Mouse (Mus musculus) frontal cortex, adult (tissue): ENCODE data around the gene Tinf2.

ENCODE experiments used
- ATAC-seq: cut with Nextera tagmentation; 2 replicates; pipeline ENCODE4 v1.9.2; 2017; ENCODE audit warnings: mild to moderate bottlenecking, moderate library complexity, mixed read lengths; ENCODE audit not compliant: low TSS enrichment

Gene Tinf2

GRCm38 (mm10) chr14:55706051-55706600 is 24.5 kb upstream of the Tinf2 start:
- no peak for ATAC-seq

DNA sequence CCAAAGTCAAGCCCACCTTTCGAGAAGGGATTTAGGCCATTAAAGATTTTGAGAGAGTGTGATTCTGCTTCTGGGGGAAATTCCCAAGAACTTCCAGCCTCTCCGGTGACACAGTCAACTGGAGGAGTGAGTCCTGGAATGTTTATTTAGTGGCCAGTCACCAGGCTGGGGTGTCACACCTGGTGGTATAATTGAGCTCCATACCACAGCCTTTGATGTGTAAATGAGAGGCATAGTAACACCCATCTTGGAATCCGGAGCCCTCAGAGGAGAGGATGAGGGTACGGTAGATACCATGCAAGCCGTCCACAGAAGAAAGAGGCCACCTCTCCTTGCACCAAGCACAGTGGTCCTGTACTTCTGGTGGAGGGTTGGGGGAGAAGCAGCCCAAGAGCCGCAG is 21.1 kb upstream of the Tinf2 start:
- no peak for ATAC-seq

DNA sequence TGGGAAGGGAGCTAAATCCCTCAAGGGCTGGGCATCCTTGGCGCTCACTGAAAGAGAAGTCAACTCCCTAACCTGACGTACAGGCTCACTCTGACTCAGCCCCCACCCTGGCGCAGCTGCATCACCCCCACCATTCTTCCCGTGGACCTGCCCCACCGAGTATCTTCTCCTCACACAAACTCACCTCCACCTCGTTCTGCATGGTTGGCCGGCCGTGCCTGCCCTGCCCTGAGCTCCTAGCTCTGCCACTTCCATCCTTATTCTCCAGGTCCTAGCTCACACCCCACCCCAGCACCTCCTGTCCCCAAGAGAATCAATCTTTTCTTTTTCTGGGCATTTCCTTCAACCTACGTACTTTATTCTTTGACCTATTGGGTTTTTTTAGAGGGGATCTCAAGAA is 19.5 kb upstream of the Tinf2 start:
- no peak for ATAC-seq

GRCm38 (mm10) chr14:55697226-55697625 is 15.6 kb upstream of the Tinf2 start:
- no peak for ATAC-seq

- ATAC-seq: no peak
Measured at GRCm38 (mm10) chr14:55689433-55689832, 7.8 kb upstream of the Tinf2 start.

GRCm38 (mm10) chr14:55682118-55682493 is 486 bp upstream of the Tinf2 start:
- no peak; the same call in 1 of the 2 replicates for ATAC-seq

DNA sequence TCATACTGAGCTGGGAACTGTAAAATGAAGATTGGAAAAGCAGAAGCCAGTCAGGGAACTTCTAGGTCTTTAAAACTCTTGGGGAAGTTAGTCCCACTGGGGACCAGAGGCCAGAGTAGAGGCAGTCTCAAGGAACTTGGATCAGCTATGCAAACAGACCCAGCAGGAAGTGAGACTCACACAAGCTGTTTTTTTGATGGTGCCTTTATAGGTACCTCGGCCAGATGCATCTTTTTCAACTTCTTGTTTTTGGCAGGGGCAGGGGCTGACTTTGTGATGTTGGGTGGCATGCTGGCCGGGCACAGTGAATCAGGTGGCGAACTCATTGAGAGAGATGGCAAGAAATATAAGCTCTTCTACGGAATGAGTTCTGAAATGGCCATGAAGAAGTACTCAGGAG is 4.0 kb downstream of the Tinf2 start:
- no peak for ATAC-seq

DNA sequence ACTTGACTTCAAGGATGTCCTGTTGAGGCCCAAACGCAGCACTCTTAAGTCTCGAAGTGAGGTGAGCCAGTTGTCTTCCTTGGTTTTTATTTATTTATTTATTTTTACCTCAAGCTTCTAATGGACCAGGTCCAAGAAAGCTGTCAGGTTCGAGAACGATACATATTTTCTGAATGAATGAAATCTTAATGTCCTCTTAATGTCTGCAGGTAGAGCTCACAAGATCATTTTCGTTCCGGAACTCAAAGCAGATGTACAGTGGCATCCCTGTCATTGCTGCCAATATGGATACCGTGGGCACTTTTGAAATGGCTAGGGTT is 8.9 kb downstream of the Tinf2 start:
- ATAC-seq: no peak

- peak; percentile 98 for ATAC-seq
Measured at GRCm38 (mm10) chr14:55671833-55672740, 9.5 kb downstream of the Tinf2 start, which contains the start of the genes Gmpr2 and Nedd8. Gene Gmpr2, plus strand, starts transcription at chr14:55671941. Gene Nedd8, minus strand, starts transcription at chr14:55672124.

GRCm38 (mm10) chr14:55671486-55671832 is 10.2 kb downstream of the Tinf2 start:
- peak; percentile 76 for ATAC-seq

DNA sequence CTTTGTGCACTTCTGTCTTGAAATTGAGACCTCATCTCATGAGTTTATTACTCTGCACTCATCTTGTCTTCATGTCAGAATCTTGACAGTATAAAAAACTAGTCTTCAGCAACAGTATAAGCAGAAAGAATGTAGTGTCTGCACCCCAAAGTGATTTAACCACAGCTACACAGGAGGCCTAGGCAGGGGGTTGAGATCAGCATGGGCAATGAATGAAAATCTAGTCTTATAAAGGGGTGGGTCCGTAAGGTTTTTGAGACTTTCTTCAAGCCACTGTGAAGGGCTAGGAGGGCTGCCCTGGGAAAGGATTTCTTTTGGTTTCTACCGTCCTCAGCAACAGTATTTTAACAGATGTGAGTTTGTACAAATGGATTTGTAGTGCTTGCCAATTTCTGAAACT is 21.0 kb downstream of the Tinf2 start:
- ATAC-seq: 0 out of 2 replicates have a peak, but pooled peaks have one; percentile 4

DNA sequence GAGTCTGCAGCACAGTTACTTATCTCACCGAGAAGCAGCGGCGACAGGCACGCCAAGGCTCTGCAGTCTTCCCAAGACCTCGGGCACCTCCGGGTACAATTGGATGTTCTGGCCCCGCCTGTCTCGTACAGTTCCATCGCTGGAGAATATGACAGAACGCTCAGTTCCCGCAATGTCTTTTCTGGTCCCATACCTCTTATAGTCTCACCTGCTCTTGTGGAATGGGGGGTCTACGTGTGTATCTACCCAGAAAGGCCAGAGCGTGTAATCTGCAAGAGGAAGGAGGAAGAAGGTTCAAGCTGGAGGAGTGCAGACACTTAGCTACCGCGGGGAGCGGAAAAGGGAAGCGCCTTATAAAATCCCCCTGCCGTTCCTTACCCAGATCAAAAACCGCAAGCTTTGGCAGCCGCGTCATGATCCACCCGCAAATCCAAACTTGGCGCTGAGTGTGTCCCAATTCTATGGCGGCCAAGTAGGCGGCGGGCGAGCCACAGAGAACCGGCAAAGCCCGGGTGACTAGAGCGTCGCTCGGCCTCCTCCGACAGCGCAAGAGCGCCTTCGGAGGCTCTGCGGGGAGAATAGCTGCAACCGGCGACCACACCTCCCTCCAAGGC is 21.6 kb downstream of the Tinf2 start, which contains the start of gene Mdp1:
Mdp1 (minus strand) TSS at position 549 of the 614 bp plus-strand sequence.
- peak; percentile 98 for ATAC-seq

GRCm38 (mm10) chr14:55658011-55658410 is 23.6 kb downstream of the Tinf2 start:
- no peak for ATAC-seq

DNA sequence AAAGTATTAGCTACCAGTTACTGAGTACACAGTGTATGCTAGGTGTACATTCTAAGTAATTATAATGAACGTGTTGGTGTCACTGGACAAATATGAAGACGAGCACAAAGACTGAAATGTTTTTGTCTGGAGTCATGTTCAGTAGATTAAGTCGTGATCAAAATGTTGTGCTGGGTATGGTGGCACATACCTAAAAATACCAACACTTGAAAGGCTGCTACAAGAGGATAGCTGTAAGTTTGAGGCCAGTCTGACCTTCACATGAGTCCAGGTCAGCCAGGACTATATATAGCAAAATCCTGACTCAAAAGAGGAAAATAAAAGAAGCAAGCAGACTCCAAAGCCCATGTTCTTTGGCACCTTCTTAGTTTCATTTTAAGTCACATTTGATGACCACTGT is 24.7 kb downstream of the Tinf2 start:
- no peak for ATAC-seq

DNA sequence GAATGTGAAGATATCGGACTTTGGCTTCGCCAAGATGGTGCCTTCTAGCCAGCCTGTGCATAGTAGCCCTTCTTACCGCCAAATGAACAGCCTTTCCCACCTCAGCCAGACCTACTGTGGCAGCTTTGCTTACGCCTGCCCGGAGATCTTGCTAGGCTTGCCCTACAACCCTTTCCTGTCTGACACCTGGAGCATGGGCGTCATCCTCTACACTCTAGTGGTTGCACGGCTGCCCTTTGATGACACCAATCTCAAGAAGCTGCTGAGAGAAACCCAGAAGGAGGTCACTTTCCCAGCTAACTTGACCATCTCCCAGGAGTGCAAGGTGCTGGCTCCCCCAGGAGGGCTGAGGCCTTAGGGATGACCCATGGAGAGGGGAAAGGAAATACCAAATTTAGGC is 30.1 kb downstream of the Tinf2 start:
- no peak for ATAC-seq

DNA sequence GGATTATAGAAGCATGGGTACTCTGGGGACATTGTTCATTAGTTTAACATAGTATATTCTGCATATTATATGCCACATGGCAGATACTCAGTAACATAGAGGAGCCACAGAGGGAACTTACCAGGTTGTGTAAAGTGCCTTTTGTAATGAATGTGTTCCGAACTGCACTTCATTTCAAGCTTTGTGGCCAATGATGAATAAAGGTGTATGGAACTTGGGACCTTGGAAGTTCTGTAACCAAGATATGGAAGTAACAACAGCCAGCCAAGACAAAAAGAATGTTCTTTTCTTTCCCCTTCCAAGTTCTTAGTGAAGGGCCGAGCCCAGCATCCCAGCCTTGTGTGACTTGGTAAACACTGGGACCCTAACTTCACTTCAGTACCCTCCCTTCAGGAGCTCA is 31.7 kb downstream of the Tinf2 start, which contains the start of gene Tssk4:
Tssk4 (plus strand) TSS at position 301 of the 400 bp plus-strand sequence.
- ATAC-seq: no peak

DNA sequence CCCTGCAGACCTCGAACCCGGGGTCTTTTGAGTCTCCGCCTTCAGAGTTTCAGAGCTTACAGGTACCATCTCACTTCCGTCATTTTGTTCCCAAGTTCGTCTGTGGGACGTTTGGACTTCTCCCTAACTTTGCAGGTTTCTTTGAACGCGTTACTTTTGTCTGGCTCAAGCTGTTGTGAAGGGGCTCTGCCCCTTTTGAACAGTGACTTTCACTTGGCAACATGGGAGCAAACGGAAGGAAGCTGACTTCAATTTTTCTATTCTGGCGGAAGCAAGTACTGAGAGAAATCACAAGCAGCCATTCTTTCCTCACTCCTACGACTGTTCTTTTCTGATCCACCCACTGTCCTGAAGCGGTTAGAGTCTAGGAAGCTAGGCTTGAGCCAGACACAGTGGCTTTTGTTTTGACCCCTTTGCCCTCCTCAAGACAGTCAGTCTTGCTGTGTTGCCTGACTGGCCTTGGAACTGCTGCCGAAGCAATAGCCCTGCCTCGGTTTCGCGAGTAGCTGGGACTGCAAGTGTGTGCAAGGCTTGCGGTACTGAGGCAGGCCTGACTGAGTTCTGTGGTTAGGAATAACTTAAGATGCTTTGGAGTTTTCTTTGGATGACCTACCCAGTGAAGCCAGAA is 37.2 kb downstream of the Tinf2 start:
- ATAC-seq: no peak

DNA sequence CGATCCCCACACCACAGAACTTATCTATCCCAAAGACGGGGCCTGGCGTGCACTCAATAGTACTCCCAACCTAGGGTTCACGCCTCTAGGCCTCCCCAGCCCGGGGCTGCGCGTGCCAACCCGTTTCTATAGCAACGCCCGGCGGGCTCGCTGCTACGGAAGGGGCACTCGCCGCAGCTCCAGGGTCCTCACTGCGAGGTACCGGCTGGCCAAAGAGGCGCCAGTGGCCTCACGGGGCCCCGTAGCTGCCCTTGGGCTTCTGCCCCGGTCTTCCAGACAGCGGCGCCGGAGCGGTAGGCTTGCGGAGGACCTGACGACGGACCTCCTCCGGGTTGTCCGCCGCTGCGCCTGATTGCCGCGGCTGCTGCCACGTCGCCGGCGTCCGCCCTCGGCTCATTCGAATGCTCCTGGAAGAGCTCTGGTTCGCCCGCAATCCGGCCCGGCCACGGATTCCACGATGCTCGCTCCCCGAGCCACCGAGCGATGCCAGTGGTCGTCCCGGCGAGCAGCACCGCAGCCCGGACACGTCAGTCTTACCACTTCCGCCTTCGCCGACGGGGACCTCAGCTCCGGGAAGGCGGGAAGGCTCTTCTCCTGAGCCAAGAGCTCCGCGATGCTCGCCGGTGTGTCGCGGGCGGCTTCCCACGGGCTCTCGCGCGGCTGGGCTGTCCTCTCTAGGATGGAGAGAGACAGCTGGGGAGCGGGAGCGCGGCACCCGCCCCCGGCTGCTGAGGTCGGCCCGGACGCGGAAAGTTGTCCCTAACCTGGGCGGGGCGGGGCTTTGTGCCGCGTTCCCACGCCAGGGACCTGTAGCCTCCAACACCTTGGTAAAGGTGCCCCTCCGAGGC is 38.3 kb downstream of the Tinf2 start, which contains the start of gene Tm9sf1:
Tm9sf1 (minus strand) TSS at position 747 of the 848 bp plus-strand sequence.
- ATAC-seq: peak; percentile 90

GRCm38 (mm10) chr14:55642679-55643059 is 39.0 kb downstream of the Tinf2 start:
- 0 out of 2 replicates have a peak, but pooled peaks have one; percentile 5 for ATAC-seq

- no peak for ATAC-seq
Measured at GRCm38 (mm10) chr14:55641291-55641690, 40.3 kb downstream of the Tinf2 start.

- ATAC-seq: no peak
Measured at GRCm38 (mm10) chr14:55640816-55641215, 40.8 kb downstream of the Tinf2 start.
